Mouse (Mus musculus) megakaryocyte, embryonic 14.5 days (primary cell): ENCODE measurements around the gene Nrp2.

ENCODE experiments used
- FLI1 ChIP-seq: IDR thresholded peaks from 2 replicates; pipeline ENCODE4 v1.6.1; 2012; ENCODE audit warnings: low read length, inconsistent platforms, mixed read lengths
- GATA1 ChIP-seq: IDR thresholded peaks from 3 replicates; pipeline ENCODE4 v1.6.1; 2012; ENCODE audit warnings: mixed read lengths, low read length, inconsistent platforms, borderline replicate concordance

DNA sequence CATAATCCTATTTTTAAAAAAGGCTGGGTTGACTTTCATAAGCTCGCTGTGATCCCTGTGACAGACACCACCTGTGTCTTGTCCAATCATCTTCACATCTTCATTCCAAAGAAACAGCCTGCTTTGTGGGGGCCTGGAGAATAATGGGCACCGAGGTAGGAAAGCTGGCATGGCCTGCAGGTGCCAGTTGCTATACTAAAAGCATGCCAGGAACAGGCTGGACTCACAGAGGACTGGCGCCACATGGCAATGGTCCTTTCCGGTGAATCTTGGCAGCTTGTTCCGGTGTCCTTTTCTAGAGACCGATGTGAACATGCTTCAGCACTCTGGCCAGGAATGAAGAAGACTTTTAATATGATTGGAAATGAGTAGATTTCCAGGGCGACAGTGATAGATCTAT is 108.1 kb downstream of the Nrp2 start:
- TF ChIP-seq FLI1 (no peak), GATA1 (no peak)
